Mouse (Mus musculus): ENCODE data around the gene Lig3. TPM values are rescaled to one million over a fixed set of nuclear protein-coding genes. Genes with fewer than 3 reads are reported as not detected.

Gene Lig3
- total and polyA plus RNA-seq, 2 experiments from 2014 or later = 12.1 to 34.8 TPM

GRCm38 (mm10) chr11:82844771-82845414 is 64.0 kb downstream of the Lig3 start:
- no peaks in the 10 kb centered on the region for H3K9me3 ChIP-seq (replicated peaks; ENCODE audit: control insufficient read depth, low read length)
- H3K27me3 ChIP-seq (ENCODE audit: control insufficient read depth, insufficient read depth, low read length) = no peaks in the 10 kb centered on the region
- 63% methylated on average over 11 of the region's 11 CpGs for WGBS
- peak overlapping the region; percentile 36; the same call in 1 of the 2 replicates for H3K4me3 ChIP-seq (ENCODE audit: low read depth, low read length)
- peak overlapping the region; percentile 66 for H3K4me2 ChIP-seq (ENCODE audit: low read depth, low read length)
- no peaks in the 10 kb centered on the region for H3K36me3 ChIP-seq (replicated peaks; ENCODE audit: control insufficient read depth, insufficient read depth, low read length)
- TF ChIP-seq EP300 (IDR thresholded peaks at IDR 0.05; ENCODE audit: low read depth) (no peak), CTCF (IDR thresholded peaks at IDR 0.05; ENCODE audit: low read depth) (no peak)
- no peak for ATAC-seq (ENCODE audit: insufficient read depth, low read depth)
- DNase-seq (ENCODE audit: low spot score) = no peak
- H3K4me1 ChIP-seq (ENCODE audit: control insufficient read depth, insufficient read depth) = peaks cover 12% of the 10 kb centered on the region; the same call in 1 of the 2 replicates
- H3K27ac ChIP-seq (ENCODE audit: low read depth) = no peak overlapping the region
- 0 out of 2 replicates have a peak overlapping the region, but pooled peaks have one; percentile 40 for H3K9ac ChIP-seq (replicated peaks; ENCODE audit: low read depth, low read length)

GRCm38 (mm10) chr11:82845415-82846078 is 64.6 kb downstream of the Lig3 start:
- peak; percentile 49 for TF ChIP-seq CTCF (IDR thresholded peaks at IDR 0.05; ENCODE audit: low read depth)
- no peak for TF ChIP-seq EP300 (IDR thresholded peaks at IDR 0.05; ENCODE audit: low read depth)
- WGBS = 17% methylated on average over 16 of the region's 16 CpGs
- H3K4me2 ChIP-seq (ENCODE audit: low read depth, low read length) = peak overlapping the region; percentile 66
- peak overlapping the region; percentile 36 for H3K4me3 ChIP-seq (ENCODE audit: low read depth, low read length)
- H3K9me3 ChIP-seq (replicated peaks; ENCODE audit: control insufficient read depth, low read length) = no peaks in the 10 kb centered on the region
- H3K27ac ChIP-seq (ENCODE audit: low read depth) = peak overlapping the region; percentile 48
- no peaks in the 10 kb centered on the region for H3K27me3 ChIP-seq (ENCODE audit: control insufficient read depth, insufficient read depth, low read length)
- H3K4me1 ChIP-seq (ENCODE audit: control insufficient read depth, insufficient read depth) = peaks cover 12% of the 10 kb centered on the region; the same call in 1 of the 2 replicates
- DNase-seq (ENCODE audit: low spot score) (peak; percentile 83), ATAC-seq (ENCODE audit: insufficient read depth, low read depth) (peak; percentile 91)
- H3K36me3 ChIP-seq (replicated peaks; ENCODE audit: control insufficient read depth, insufficient read depth, low read length) = no peaks in the 10 kb centered on the region
- H3K9ac ChIP-seq (replicated peaks; ENCODE audit: low read depth, low read length) = peak overlapping the region; percentile 40

GRCm38 (mm10) chr11:82846079-82846436 is 65.2 kb downstream of the Lig3 start:
- ATAC-seq (ENCODE audit: insufficient read depth, low read depth) = no peak
- TF ChIP-seq CTCF (IDR thresholded peaks at IDR 0.05; ENCODE audit: low read depth) (no peak), EP300 (IDR thresholded peaks at IDR 0.05; ENCODE audit: low read depth) (no peak)
- Histone ChIP-seq H3K4me1 (ENCODE audit: control insufficient read depth, insufficient read depth) (peaks cover 12% of the 10 kb centered on the region; the same call in 1 of the 2 replicates), H3K9me3 (replicated peaks; ENCODE audit: control insufficient read depth, low read length) (no peaks in the 10 kb centered on the region), H3K27ac (ENCODE audit: low read depth) (peak overlapping the region; percentile 48), H3K27me3 (ENCODE audit: control insufficient read depth, insufficient read depth, low read length) (no peaks in the 10 kb centered on the region), H3K9ac (replicated peaks; ENCODE audit: low read depth, low read length) (peak overlapping the region; percentile 40), H3K4me3 (ENCODE audit: low read depth, low read length) (peak overlapping the region; percentile 36), H3K36me3 (replicated peaks; ENCODE audit: control insufficient read depth, insufficient read depth, low read length) (no peaks in the 10 kb centered on the region), H3K4me2 (ENCODE audit: low read depth, low read length) (peak overlapping the region; percentile 66)
- DNase-seq (ENCODE audit: low spot score) = no peak
- WGBS = 15% methylated on average over 4 of the region's 4 CpGs

GRCm38 (mm10) chr11:82846938-82847337 is 66.0 kb downstream of the Lig3 start:
- Histone ChIP-seq H3K27me3 (ENCODE audit: control insufficient read depth, insufficient read depth, low read length) (no peaks in the 10 kb centered on the region), H3K4me1 (ENCODE audit: control insufficient read depth, insufficient read depth) (peaks cover 12% of the 10 kb centered on the region; the same call in 1 of the 2 replicates), H3K9me3 (replicated peaks; ENCODE audit: control insufficient read depth, low read length) (no peaks in the 10 kb centered on the region), H3K27ac (ENCODE audit: low read depth) (no peak overlapping the region), H3K9ac (replicated peaks; ENCODE audit: low read depth, low read length) (no peak overlapping the region), H3K4me2 (ENCODE audit: low read depth, low read length) (no peak overlapping the region), H3K36me3 (replicated peaks; ENCODE audit: control insufficient read depth, insufficient read depth, low read length) (no peaks in the 10 kb centered on the region), H3K4me3 (ENCODE audit: low read depth, low read length) (no peak overlapping the region)
- TF ChIP-seq CTCF (IDR thresholded peaks at IDR 0.05; ENCODE audit: low read depth) (no peak), EP300 (IDR thresholded peaks at IDR 0.05; ENCODE audit: low read depth) (no peak)
- WGBS = 74% methylated on average over 3 of the region's 3 CpGs
- no peak for DNase-seq (ENCODE audit: low spot score)
- ATAC-seq (ENCODE audit: insufficient read depth, low read depth) = no peak

- H3K4me1 ChIP-seq (ENCODE audit: control insufficient read depth, insufficient read depth) = peaks cover 12% of the 10 kb centered on the region; the same call in 1 of the 2 replicates
- no peaks in the 10 kb centered on the region for H3K27me3 ChIP-seq (ENCODE audit: control insufficient read depth, insufficient read depth, low read length)
- 43% methylated on average over 6 of the region's 6 CpGs for WGBS
- H3K4me2 ChIP-seq (ENCODE audit: low read depth, low read length) = no peak overlapping the region
- H3K4me3 ChIP-seq (ENCODE audit: low read depth, low read length) = no peak overlapping the region
- TF ChIP-seq EP300 (IDR thresholded peaks at IDR 0.05; ENCODE audit: low read depth) = no peak
- TF ChIP-seq CTCF (IDR thresholded peaks at IDR 0.05; ENCODE audit: low read depth) = no peak
- DNase-seq (ENCODE audit: low spot score) (peak; percentile 44), ATAC-seq (ENCODE audit: insufficient read depth, low read depth) (no peak)
- H3K27ac ChIP-seq (ENCODE audit: low read depth) = no peak overlapping the region
- H3K9me3 ChIP-seq (replicated peaks; ENCODE audit: control insufficient read depth, low read length) = no peaks in the 10 kb centered on the region
- H3K9ac ChIP-seq (replicated peaks; ENCODE audit: low read depth, low read length) = no peak overlapping the region
- H3K36me3 ChIP-seq (replicated peaks; ENCODE audit: control insufficient read depth, insufficient read depth, low read length) = no peaks in the 10 kb centered on the region
Observed at GRCm38 (mm10) chr11:82847571-82848000, 66.7 kb downstream of the Lig3 start.

Data from heart, postnatal 0 days (tissue).